ENCODE assay signal across 26 mouse cellular contexts in the genomic region with DNA sequence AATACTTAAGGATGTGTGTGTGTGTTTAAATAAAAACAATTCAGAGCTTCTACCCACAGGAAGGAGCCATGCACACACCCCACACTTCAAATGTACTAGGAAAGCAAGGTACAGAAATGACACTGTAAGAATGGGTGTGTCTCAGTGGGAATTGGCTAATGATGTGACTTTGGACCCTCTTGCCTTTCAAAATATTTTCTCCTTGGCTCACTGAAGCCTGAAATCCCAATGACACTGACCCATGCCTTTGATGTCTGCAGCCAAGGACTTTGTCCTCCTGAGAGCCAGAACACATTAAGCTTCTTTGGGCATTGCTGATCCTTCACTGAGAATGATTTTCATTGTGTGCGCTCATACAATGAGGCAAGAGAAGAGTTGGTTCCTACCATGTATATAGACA.
DNase-seq lines count a peak whose midpoint lies in the region; ATAC-seq and TF ChIP-seq lines count a peak whose summit lies in the region.
"Had no signal": no experiment of that assay in that cellular context is flagged by ENCODE, and none has a peak within 500 bp of the region (broad histone marks: within the 10 kb centered on the region; RNA-seq: fewer than 3 reads in every experiment).

No protein-coding gene starts in this region.

- 0 out of 2 replicates have a peak, but pooled peaks have one; percentile 25 for TF ChIP-seq EP300 in lung, postnatal 0 days (IDR thresholded peaks at IDR 0.05)

- TF ChIP-seq POLR2A in lung, adult 2 months (IDR thresholded peaks at IDR 0.05; ENCODE audit: borderline replicate concordance, extremely low read depth, low read depth, low read length), result no peak

- H3K36me3 ChIP-seq in lung, postnatal 0 days (ENCODE audit: insufficient read depth, low read length), result no peaks in the 10 kb centered on the region
- H3K36me3 ChIP-seq in kidney, embryonic 16.5 days (ENCODE audit: insufficient read depth, low read length), result no peaks in the 10 kb centered on the region
- no peaks in the 10 kb centered on the region for H3K36me3 ChIP-seq in midbrain, postnatal 0 days (ENCODE audit: insufficient read depth, low read length)
- H3K36me3 ChIP-seq: embryonic facial prominence, embryonic 12.5 days; forebrain, embryonic 10.5 days; forebrain, embryonic 15.5 days; G1E; hindbrain, embryonic 10.5 days; hindbrain, embryonic 15.5 days; liver, embryonic 13.5 days; midbrain, embryonic 12.5 days had no signal

- WGBS in lung, postnatal 0 days, result 97% methylated on average over 1 of the region's 1 CpGs
- WGBS in lung, adult 2 months, result 93% methylated on average over 1 of the region's 1 CpGs
- WGBS in kidney, embryonic 16.5 days, result 92% methylated on average over 1 of the region's 1 CpGs
- 96% methylated on average over 1 of the region's 1 CpGs for WGBS in midbrain, postnatal 0 days

- no peak overlapping the region for H3K9ac ChIP-seq in lung, postnatal 0 days (replicated peaks; ENCODE audit: low read depth)
- H3K9ac ChIP-seq in kidney, embryonic 16.5 days (replicated peaks; ENCODE audit: low read length), result no peak overlapping the region
- H3K9ac ChIP-seq in midbrain, postnatal 0 days (replicated peaks; ENCODE audit: low read length, poor library complexity, severe bottlenecking), result no peak overlapping the region
- H3K9ac ChIP-seq: embryonic facial prominence, embryonic 12.5 days; forebrain, embryonic 15.5 days; hindbrain, embryonic 15.5 days; liver, embryonic 13.5 days; lung, embryonic 14.5 days; midbrain, embryonic 12.5 days had no signal

- no peak overlapping the region for H3K4me3 ChIP-seq in lung, postnatal 0 days (ENCODE audit: low read depth, low read length)
- no peak overlapping the region for H3K4me3 ChIP-seq in lung, adult 2 months (replicated peaks; ENCODE audit: extremely low read depth, low read depth, low read length)
- no peak overlapping the region for H3K4me3 ChIP-seq in kidney, embryonic 16.5 days (ENCODE audit: low read length)
- no peak overlapping the region for H3K4me3 ChIP-seq in midbrain, postnatal 0 days (ENCODE audit: low read depth, low read length)
- H3K4me3 ChIP-seq: embryonic facial prominence, embryonic 12.5 days; forebrain, embryonic 10.5 days; forebrain, embryonic 15.5 days; hindbrain, embryonic 10.5 days; hindbrain, embryonic 15.5 days; liver, embryonic 13.5 days; megakaryocyte, embryonic 14.5 days; midbrain, embryonic 12.5 days had no signal

- no peak for ATAC-seq in lung, postnatal 0 days
- peak; percentile 39 for ATAC-seq in kidney, embryonic 16.5 days (ENCODE audit: low FRiP score, low TSS enrichment)
- no peak for ATAC-seq in megakaryocyte, adult 5-6 weeks (ENCODE audit: poor library complexity, severe bottlenecking)
- no peak for ATAC-seq in midbrain, postnatal 0 days (ENCODE audit: low FRiP score)
- ATAC-seq: forebrain, embryonic 15.5 days; inflammation-experienced regulatory T-cells, adult 6 months had no signal

- H3K9me3 ChIP-seq in lung, postnatal 0 days (ENCODE audit: low read length), result no peaks in the 10 kb centered on the region
- H3K9me3 ChIP-seq in kidney, embryonic 16.5 days (ENCODE audit: low read length), result no peaks in the 10 kb centered on the region
- no peaks in the 10 kb centered on the region for H3K9me3 ChIP-seq in midbrain, postnatal 0 days (ENCODE audit: low read length)
- H3K9me3 ChIP-seq: embryonic facial prominence, embryonic 12.5 days; forebrain, embryonic 10.5 days; forebrain, embryonic 15.5 days; G1E; hindbrain, embryonic 10.5 days; hindbrain, embryonic 15.5 days; liver, embryonic 13.5 days; megakaryocyte, embryonic 14.5 days; midbrain, embryonic 12.5 days had no signal

- no peak overlapping the region for H3K27ac ChIP-seq in lung, postnatal 0 days (ENCODE audit: low read length)
- no peak overlapping the region for H3K27ac ChIP-seq in kidney, embryonic 16.5 days (ENCODE audit: low read length)
- H3K27ac ChIP-seq in midbrain, postnatal 0 days (ENCODE audit: low read depth, low read length), result no peak overlapping the region
- H3K27ac ChIP-seq: embryonic facial prominence, embryonic 12.5 days; forebrain, embryonic 10.5 days; forebrain, embryonic 15.5 days; hindbrain, embryonic 10.5 days; hindbrain, embryonic 15.5 days; liver, embryonic 13.5 days; midbrain, embryonic 12.5 days; stomach, postnatal 0 days had no signal

- DNase-seq in adrenal gland, adult 8-10 months, result peak; percentile 41
- no peak for DNase-seq in adrenal gland, postnatal 10 days
- DNase-seq in lung, postnatal 0 days (ENCODE audit: low spot score), result no peak
- no peak for DNase-seq in lung, adult 2 months
- DNase-seq in kidney, postnatal 36 days, result peak; percentile 54 to 82
- no peak for DNase-seq in midbrain, postnatal 0 days (ENCODE audit: low spot score)
- DNase-seq: cerebellum, adult 11 months; cerebellum, adult 9-11 months; embryo, embryonic 11 days; heart, postnatal 14 days; liver, embryonic 13.5 days; lung, embryonic 14.5 days; thymus, adult 2 months; thymus, postnatal 36 days had no signal

- no peak overlapping the region for H3K4me2 ChIP-seq in lung, postnatal 0 days (replicated peaks; ENCODE audit: low read depth, low read length)
- H3K4me2 ChIP-seq in kidney, embryonic 16.5 days (replicated peaks; ENCODE audit: low read depth, low read length), result no peak overlapping the region
- H3K4me2 ChIP-seq in midbrain, postnatal 0 days (ENCODE audit: low read depth, low read length, poor library complexity, severe bottlenecking), result no peak overlapping the region
- H3K4me2 ChIP-seq: embryonic facial prominence, embryonic 12.5 days; forebrain, embryonic 15.5 days; hindbrain, embryonic 15.5 days; liver, embryonic 13.5 days; lung, embryonic 14.5 days; midbrain, embryonic 12.5 days had no signal

- H3K27me3 ChIP-seq in lung, postnatal 0 days (replicated peaks; ENCODE audit: insufficient read depth, low read length), result no peaks in the 10 kb centered on the region
- H3K27me3 ChIP-seq in kidney, embryonic 16.5 days (ENCODE audit: insufficient read depth, low read length), result no peaks in the 10 kb centered on the region
- no peaks in the 10 kb centered on the region for H3K27me3 ChIP-seq in midbrain, postnatal 0 days (ENCODE audit: insufficient read depth, low read length)
- H3K27me3 ChIP-seq: embryonic facial prominence, embryonic 12.5 days; forebrain, embryonic 15.5 days; hindbrain, embryonic 15.5 days; liver, embryonic 13.5 days; megakaryocyte, embryonic 14.5 days; midbrain, embryonic 12.5 days had no signal

- no peaks in the 10 kb centered on the region for H3K4me1 ChIP-seq in lung, postnatal 0 days (ENCODE audit: insufficient read depth, low read depth, low read length)
- no peaks in the 10 kb centered on the region for H3K4me1 ChIP-seq in lung, adult 2 months (ENCODE audit: control insufficient read depth, insufficient read depth, low read length)
- peaks cover 11% of the 10 kb centered on the region for H3K4me1 ChIP-seq in kidney, embryonic 16.5 days (ENCODE audit: insufficient read depth, low read length)
- H3K4me1 ChIP-seq in midbrain, postnatal 0 days (ENCODE audit: insufficient read depth, low read length), result no peaks in the 10 kb centered on the region
- H3K4me1 ChIP-seq: forebrain, embryonic 10.5 days; forebrain, embryonic 15.5 days; hindbrain, embryonic 10.5 days; hindbrain, embryonic 15.5 days; liver, embryonic 13.5 days; megakaryocyte, embryonic 14.5 days; midbrain, embryonic 12.5 days had no signal

- no peak for TF ChIP-seq CTCF in lung, postnatal 0 days (IDR thresholded peaks at IDR 0.05)
- TF ChIP-seq CTCF in lung, adult 2 months (IDR thresholded peaks at IDR 0.05; ENCODE audit: insufficient read depth, low read length), result no peak
- no peak for TF ChIP-seq CTCF in midbrain, postnatal 0 days (IDR thresholded peaks at IDR 0.05)

Comparison
In these comparisons a context has a peak if more than half of its experiments do, and no peak if none do; other contexts are left out.
1. DNase-seq: peak in adrenal gland, adult 8-10 months (single experiment) and kidney, postnatal 36 days (2 of 2); none in adrenal gland, postnatal 10 days (single experiment), lung, postnatal 0 days (single experiment), lung, adult 2 months (single experiment) and midbrain, postnatal 0 days (single experiment).